Mouse (Mus musculus): Measurements from ENCODE around the gene Gm17428. TPM values are rescaled to one million over a fixed set of nuclear protein-coding genes. Genes with fewer than 3 reads are reported as not detected.

Gm17428 gene
- polyA plus RNA-seq, 1 experiment from 2014 or later: not detected

GRCm38 (mm10) chr14:55006541-55006940 is 29.8 kb downstream of the Gm17428 start:
- no peak for ATAC-seq (ENCODE audit: low FRiP score)
- Histone ChIP-seq H3K27ac (no peak overlapping the region), H3K9me3 (no peaks in the 10 kb centered on the region), H3K4me2 (no peak overlapping the region), H3K4me1 (peaks cover 17% of the 10 kb centered on the region), H3K4me3 (replicated peaks) (no peak overlapping the region), H3K36me3 (replicated peaks) (no peaks in the 10 kb centered on the region), H3K9ac (no peak overlapping the region), H3K27me3 (no peaks in the 10 kb centered on the region)
- WGBS: 72% methylated on average over 3 of the region's 3 CpGs

- no peak overlapping the region for H3K27ac ChIP-seq
- 87% methylated on average over 9 of the region's 9 CpGs for WGBS
- H3K9ac ChIP-seq: no peak overlapping the region
- no peak overlapping the region for H3K4me2 ChIP-seq
- no peak overlapping the region for H3K4me3 ChIP-seq (replicated peaks)
- H3K27me3 ChIP-seq: no peaks in the 10 kb centered on the region
- peaks cover 17% of the 10 kb centered on the region for H3K4me1 ChIP-seq
- ATAC-seq (ENCODE audit: low FRiP score): no peak
- H3K36me3 ChIP-seq (replicated peaks): no peaks in the 10 kb centered on the region
- H3K9me3 ChIP-seq: no peaks in the 10 kb centered on the region
Observed at GRCm38 (mm10) chr14:55007120-55007908, 30.6 kb downstream of the Gm17428 start.

- no peak for ATAC-seq (ENCODE audit: low FRiP score)
- H3K9me3 ChIP-seq: no peaks in the 10 kb centered on the region
- H3K4me1 ChIP-seq: peaks cover 14% of the 10 kb centered on the region
- no peak overlapping the region for H3K4me3 ChIP-seq (replicated peaks)
- no peaks in the 10 kb centered on the region for H3K27me3 ChIP-seq
- no peaks in the 10 kb centered on the region for H3K36me3 ChIP-seq (replicated peaks)
- no peak overlapping the region for H3K27ac ChIP-seq
- H3K9ac ChIP-seq: no peak overlapping the region
- WGBS: 80% methylated on average over 8 of the region's 8 CpGs
- H3K4me2 ChIP-seq: no peak overlapping the region
Observed at GRCm38 (mm10) chr14:55008417-55008816, 31.7 kb downstream of the Gm17428 start.

GRCm38 (mm10) chr14:55011116-55011515 is 34.4 kb downstream of the Gm17428 start:
- H3K27ac ChIP-seq: no peak overlapping the region
- ATAC-seq (ENCODE audit: low FRiP score): no peak
- no peak overlapping the region for H3K4me3 ChIP-seq (replicated peaks)
- H3K27me3 ChIP-seq: no peaks in the 10 kb centered on the region
- H3K9ac ChIP-seq: no peak overlapping the region
- H3K36me3 ChIP-seq (replicated peaks): no peaks in the 10 kb centered on the region
- no peaks in the 10 kb centered on the region for H3K9me3 ChIP-seq
- 50% methylated on average over 4 of the region's 4 CpGs for WGBS
- H3K4me1 ChIP-seq: peaks cover 4% of the 10 kb centered on the region
- H3K4me2 ChIP-seq: no peak overlapping the region

- no peaks in the 10 kb centered on the region for H3K27me3 ChIP-seq
- H3K36me3 ChIP-seq (replicated peaks): peaks cover 10% of the 10 kb centered on the region
- peak overlapping the region; percentile 62 for H3K4me2 ChIP-seq
- peak overlapping the region; percentile 91 for H3K27ac ChIP-seq
- H3K4me3 ChIP-seq (replicated peaks): peak overlapping the region; percentile 45
- peak overlapping the region; percentile 65 for H3K9ac ChIP-seq
- H3K9me3 ChIP-seq: no peaks in the 10 kb centered on the region
- WGBS: under 1% methylated on average over 27 of the region's 27 CpGs
- peaks cover 12% of the 10 kb centered on the region for H3K4me1 ChIP-seq
- ATAC-seq (ENCODE audit: low FRiP score): peak; percentile 49
Observed at GRCm38 (mm10) chr14:55014591-55014990, 37.9 kb downstream of the Gm17428 start.

GRCm38 (mm10) chr14:55014991-55015766 is 38.4 kb downstream of the Gm17428 start, which contains the start of gene Ngdn:
Ngdn (plus strand) TSS chr14:55015454.
- WGBS: under 1% methylated on average over 36 of the region's 36 CpGs
- peak; percentile 96 for ATAC-seq (ENCODE audit: low FRiP score)

GRCm38 (mm10) chr14:55015767-55016111 is 39.0 kb downstream of the Gm17428 start:
- Histone ChIP-seq H3K9ac (peak overlapping the region; percentile 81), H3K36me3 (replicated peaks) (peaks cover 14% of the 10 kb centered on the region), H3K4me2 (peak overlapping the region; percentile 79), H3K27ac (peak overlapping the region; percentile 57; the same call in 1 of the 2 replicates), H3K27me3 (no peaks in the 10 kb centered on the region), H3K4me1 (peaks cover 18% of the 10 kb centered on the region), H3K9me3 (no peaks in the 10 kb centered on the region), H3K4me3 (replicated peaks) (peak overlapping the region; percentile 80)
- WGBS: 0% methylated on average over 17 of the region's 17 CpGs
- ATAC-seq (ENCODE audit: low FRiP score): no peak

More at GRCm38 (mm10) chr14:55014991-55015766, 38.4 kb downstream of the Gm17428 start, which contains the start of gene Ngdn:
- H3K4me3 ChIP-seq (replicated peaks): peak within 1 kb of the TSS; percentile 80
- H3K4me2 ChIP-seq: peak within 1 kb of the TSS; percentile 79
- H3K9me3 ChIP-seq: no peaks in the 10 kb centered on the region
- H3K36me3 ChIP-seq (replicated peaks): peaks cover 10% of the 10 kb centered on the region
- H3K27ac ChIP-seq: peak within 1 kb of the TSS; percentile 91
- H3K9ac ChIP-seq: peak within 1 kb of the TSS; percentile 81
- peaks cover 14% of the 10 kb centered on the region for H3K4me1 ChIP-seq
- no peaks in the 10 kb centered on the region for H3K27me3 ChIP-seq

- ATAC-seq (ENCODE audit: low FRiP score): no peak
- Histone ChIP-seq H3K9me3 (no peaks in the 10 kb centered on the region), H3K4me3 (replicated peaks) (no peak overlapping the region)
Observed at GRCm38 (mm10) chr14:55016876-55017275, 40.1 kb downstream of the Gm17428 start.

GRCm38 (mm10) chr14:55020394-55020793 is 43.7 kb downstream of the Gm17428 start:
- Histone ChIP-seq H3K36me3 (replicated peaks) (peaks cover 58% of the 10 kb centered on the region), H3K27ac (no peak overlapping the region), H3K4me1 (peaks cover 18% of the 10 kb centered on the region), H3K9ac (no peak overlapping the region), H3K4me2 (no peak overlapping the region), H3K27me3 (no peaks in the 10 kb centered on the region), H3K9me3 (no peaks in the 10 kb centered on the region), H3K4me3 (replicated peaks) (no peak overlapping the region)
- no peak for ATAC-seq (ENCODE audit: low FRiP score)
- WGBS: 71% methylated on average over 9 of the region's 9 CpGs

More at GRCm38 (mm10) chr14:55016876-55017275, 40.1 kb downstream of the Gm17428 start:
- no peak overlapping the region for H3K27ac ChIP-seq
- no peak overlapping the region for H3K4me2 ChIP-seq
- H3K4me1 ChIP-seq: peaks cover 18% of the 10 kb centered on the region
- 93% methylated on average over 16 of the region's 16 CpGs for WGBS
- H3K9ac ChIP-seq: no peak overlapping the region
- no peaks in the 10 kb centered on the region for H3K27me3 ChIP-seq
- H3K36me3 ChIP-seq (replicated peaks): peaks cover 25% of the 10 kb centered on the region

GRCm38 (mm10) chr14:55023011-55023410 is 46.3 kb downstream of the Gm17428 start:
- no peak overlapping the region for H3K4me2 ChIP-seq
- H3K36me3 ChIP-seq (replicated peaks): peaks cover 49% of the 10 kb centered on the region
- no peak for ATAC-seq (ENCODE audit: low FRiP score)
- no peaks in the 10 kb centered on the region for H3K27me3 ChIP-seq
- whole genome bisulfite sequencing: 90% methylated on average over 15 of the region's 15 CpGs
- peaks cover 16% of the 10 kb centered on the region for H3K4me1 ChIP-seq
- no peak overlapping the region for H3K27ac ChIP-seq
- no peaks in the 10 kb centered on the region for H3K9me3 ChIP-seq
- H3K4me3 ChIP-seq (replicated peaks): no peak overlapping the region
- no peak overlapping the region for H3K9ac ChIP-seq

- H3K4me3 ChIP-seq (replicated peaks): no peak overlapping the region
- no peaks in the 10 kb centered on the region for H3K27me3 ChIP-seq
- no peaks in the 10 kb centered on the region for H3K9me3 ChIP-seq
- 63% methylated on average over 7 of the region's 7 CpGs for WGBS
- no peak overlapping the region for H3K27ac ChIP-seq
- H3K9ac ChIP-seq: no peak overlapping the region
- H3K4me2 ChIP-seq: no peak overlapping the region
- peaks cover 29% of the 10 kb centered on the region for H3K4me1 ChIP-seq
- H3K36me3 ChIP-seq (replicated peaks): peaks cover 49% of the 10 kb centered on the region
- ATAC-seq (ENCODE audit: low FRiP score): no peak
Observed at GRCm38 (mm10) chr14:55024236-55024635, 47.5 kb downstream of the Gm17428 start.

- no peaks in the 10 kb centered on the region for H3K9me3 ChIP-seq
- H3K36me3 ChIP-seq (replicated peaks): peaks cover 47% of the 10 kb centered on the region
- 84% methylated on average over 5 of the region's 5 CpGs for WGBS
- no peak overlapping the region for H3K27ac ChIP-seq
- peaks cover 31% of the 10 kb centered on the region for H3K4me1 ChIP-seq
- no peak for ATAC-seq (ENCODE audit: low FRiP score)
- no peak overlapping the region for H3K4me3 ChIP-seq (replicated peaks)
- H3K9ac ChIP-seq: no peak overlapping the region
- H3K4me2 ChIP-seq: no peak overlapping the region
- H3K27me3 ChIP-seq: no peaks in the 10 kb centered on the region
Observed at GRCm38 (mm10) chr14:55025527-55025926, 48.8 kb downstream of the Gm17428 start.

All from forebrain, embryonic 12.5 days (tissue).